Mouse (Mus musculus): ENCODE measurements around the gene Nme6. TPM values are rescaled to one million over a fixed set of nuclear protein-coding genes. Genes with fewer than 3 reads are reported as not detected.
A peak's percentile ranks its signal among the peaks of the same experiment; 100 is the strongest.
"Not testable (repeated sequence)": the region's sequence is repeated elsewhere in the genome, so short reads cannot be mapped to it uniquely, and the experiment has no call there.

Gene Nme6
- polyA plus RNA-seq (2012; ENCODE audit: insufficient read depth, low replicate concordance): 6.4 and 9.2 TPM in 2 replicates

DNA sequence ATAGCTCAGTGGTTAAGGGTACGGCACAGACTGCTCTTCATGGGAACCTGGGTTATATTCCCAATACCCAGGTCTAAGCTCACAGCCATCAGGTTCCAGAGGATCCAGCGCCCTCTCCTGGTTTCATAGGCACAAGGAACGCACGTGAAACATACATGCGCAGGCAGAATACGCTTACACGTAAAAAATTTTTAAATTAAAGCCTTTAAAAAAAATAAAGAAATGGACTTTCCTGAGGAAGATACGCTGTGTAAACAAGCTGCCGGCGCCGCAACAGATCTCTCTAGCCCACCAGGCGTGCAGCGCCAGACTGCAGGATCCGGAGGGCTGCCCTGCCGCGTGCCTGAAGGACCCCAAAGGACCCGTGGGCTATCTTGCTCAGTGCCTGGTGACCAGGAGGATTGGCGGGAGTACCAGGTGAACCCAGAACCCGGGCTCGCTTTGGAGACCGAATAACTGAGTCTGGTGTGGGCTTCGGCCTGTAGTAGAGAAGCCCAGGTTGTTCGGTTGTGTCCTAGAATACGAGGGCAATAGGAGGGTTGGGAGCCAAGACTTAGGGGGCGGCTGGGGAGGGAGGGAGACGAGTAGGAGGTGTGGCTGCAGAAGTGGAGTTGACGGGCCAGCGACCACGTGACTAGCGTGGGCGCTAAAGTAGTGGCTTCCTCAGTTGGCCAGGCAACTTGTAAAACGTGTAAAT, at the start of gene Nme6:
Nme6 (plus strand) TSS at position 359 of the 697 bp plus-strand sequence.
- H3K4me3 ChIP-seq (replicated peaks): peak within 1 kb of the TSS; percentile 95
- H3K9me3 ChIP-seq: no peaks in the 10 kb centered on the region
- H3K27me3 ChIP-seq (replicated peaks): no peaks in the 10 kb centered on the region
- peaks cover 13% of the 10 kb centered on the region for H3K4me1 ChIP-seq
- H3K36me3 ChIP-seq (replicated peaks; ENCODE audit: low read length): peaks cover 8% of the 10 kb centered on the region
- TF ChIP-seq GATA1 (IDR thresholded peaks at IDR 0.05; ENCODE audit: borderline replicate concordance, low read length) (no peak), FLI1 (IDR thresholded peaks at IDR 0.05; ENCODE audit: low read length) (no peak)

DNA sequence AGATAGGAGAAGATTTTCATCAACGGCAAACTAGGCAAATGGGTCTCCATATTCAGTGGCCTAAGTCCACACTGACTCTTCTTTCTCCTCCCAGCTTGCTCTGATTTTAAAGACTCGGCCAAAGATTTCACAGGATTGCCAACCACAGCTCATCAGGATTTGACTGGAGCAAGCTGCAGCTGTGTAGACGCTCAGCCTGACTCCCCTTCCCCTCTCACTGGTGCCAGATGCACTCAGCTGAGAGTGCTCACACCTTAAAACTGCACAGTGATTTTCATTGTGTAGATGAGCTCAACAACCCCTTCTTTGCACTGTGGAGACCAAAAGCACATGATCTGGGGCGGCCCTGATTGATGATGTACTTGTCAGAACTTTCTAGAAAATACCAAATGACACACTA, 42.0 kb upstream of the Nme6 start, which contains the start of gene Fbxw27:
Fbxw27 (minus strand) TSS at position 101 of the 400 bp plus-strand sequence.
- not testable (repeated sequence) for H3K27me3 ChIP-seq (replicated peaks); H3K4me1 ChIP-seq; H3K9me3 ChIP-seq; H3K4me3 ChIP-seq (replicated peaks); H3K36me3 ChIP-seq (replicated peaks; ENCODE audit: low read length)

- Histone ChIP-seq H3K4me1 (no peaks in the 10 kb centered on the region), H3K36me3 (replicated peaks; ENCODE audit: low read length) (no peaks in the 10 kb centered on the region), H3K4me3 (replicated peaks) (no peak overlapping the region), H3K27me3 (replicated peaks) (no peaks in the 10 kb centered on the region), H3K9me3 (0 out of 2 replicates have a peak, but pooled peaks cover 5% of the 10 kb centered on the region)
- TF ChIP-seq GATA1 (IDR thresholded peaks at IDR 0.05; ENCODE audit: borderline replicate concordance, low read length) (no peak), FLI1 (IDR thresholded peaks at IDR 0.05; ENCODE audit: low read length) (no peak)
These were observed 37.3 kb upstream of the Nme6 start for GRCm38 (mm10) chr9:109795221-109795620.

DNA sequence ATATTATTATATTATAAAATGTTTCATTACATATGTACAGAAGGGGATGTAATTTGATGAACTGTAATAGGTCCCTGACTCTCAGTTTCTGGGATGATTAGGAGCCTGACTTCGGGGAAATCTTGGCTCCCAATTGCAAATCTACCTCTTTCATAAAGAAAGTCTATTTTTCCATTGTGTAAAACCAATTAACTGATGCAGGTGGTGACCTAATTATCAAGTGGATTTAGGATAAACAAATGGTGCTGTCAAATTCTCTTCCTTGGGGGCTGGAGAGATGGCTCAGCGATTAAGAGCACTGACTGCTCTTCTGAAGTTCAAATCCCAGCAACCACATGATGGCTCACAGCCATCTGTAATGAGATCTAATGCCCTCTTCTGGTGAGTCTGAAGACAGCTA, 36.7 kb upstream of the Nme6 start:
- Histone ChIP-seq H3K4me1 (no peaks in the 10 kb centered on the region), H3K36me3 (replicated peaks; ENCODE audit: low read length) (no peaks in the 10 kb centered on the region), H3K9me3 (0 out of 2 replicates have a peak, but pooled peaks cover 5% of the 10 kb centered on the region), H3K4me3 (replicated peaks) (no peak overlapping the region), H3K27me3 (replicated peaks) (no peaks in the 10 kb centered on the region)
- TF ChIP-seq FLI1 (IDR thresholded peaks at IDR 0.05; ENCODE audit: low read length) (no peak), GATA1 (IDR thresholded peaks at IDR 0.05; ENCODE audit: borderline replicate concordance, low read length) (no peak)

DNA sequence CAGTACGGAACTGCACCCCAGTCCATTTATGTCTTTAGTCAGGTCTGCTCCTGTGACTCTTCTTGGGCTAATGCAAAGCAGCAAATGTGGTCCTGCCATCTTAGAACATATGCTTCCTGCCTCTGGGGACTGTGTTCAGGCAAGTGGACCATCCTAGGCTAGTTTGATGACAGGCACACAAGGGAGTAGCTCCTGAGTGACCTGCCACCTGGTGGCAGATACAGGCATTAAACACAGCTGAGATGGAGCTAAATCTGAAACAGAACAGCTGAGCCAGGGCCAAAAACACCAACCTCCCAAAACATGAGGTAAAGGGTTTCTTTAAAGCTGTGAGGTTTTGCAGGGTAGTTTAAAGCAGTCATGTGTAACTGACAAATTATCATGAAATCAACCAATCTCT, 34.5 kb upstream of the Nme6 start:
- H3K4me1 ChIP-seq: no peaks in the 10 kb centered on the region
- TF ChIP-seq FLI1 (IDR thresholded peaks at IDR 0.05; ENCODE audit: low read length): no peak
- no peak for TF ChIP-seq GATA1 (IDR thresholded peaks at IDR 0.05; ENCODE audit: borderline replicate concordance, low read length)
- H3K36me3 ChIP-seq (replicated peaks; ENCODE audit: low read length): no peaks in the 10 kb centered on the region
- 0 out of 2 replicates have a peak, but pooled peaks cover 5% of the 10 kb centered on the region for H3K9me3 ChIP-seq
- no peak overlapping the region for H3K4me3 ChIP-seq (replicated peaks)
- no peaks in the 10 kb centered on the region for H3K27me3 ChIP-seq (replicated peaks)

- not testable (repeated sequence) for H3K36me3 ChIP-seq (replicated peaks; ENCODE audit: low read length); H3K4me1 ChIP-seq; H3K27me3 ChIP-seq (replicated peaks); H3K4me3 ChIP-seq (replicated peaks)
- peaks cover 10% of the 10 kb centered on the region for H3K9me3 ChIP-seq
These were observed 27.0 kb upstream of the Nme6 start for GRCm38 (mm10) chr9:109805596-109805995.

- Histone ChIP-seq H3K4me3 (replicated peaks) (no peak overlapping the region), H3K9me3 (peaks cover 10% of the 10 kb centered on the region), H3K4me1 (no peaks in the 10 kb centered on the region), H3K27me3 (replicated peaks) (peaks cover 3% of the 10 kb centered on the region), H3K36me3 (replicated peaks; ENCODE audit: low read length) (no peaks in the 10 kb centered on the region)
- no peak for TF ChIP-seq GATA1 (IDR thresholded peaks at IDR 0.05; ENCODE audit: borderline replicate concordance, low read length)
- no peak for TF ChIP-seq FLI1 (IDR thresholded peaks at IDR 0.05; ENCODE audit: low read length)
These were observed 26.3 kb upstream of the Nme6 start for GRCm38 (mm10) chr9:109806260-109806659.

GRCm38 (mm10) chr9:109806695-109807293, 25.8 kb upstream of the Nme6 start:
- H3K27me3 ChIP-seq (replicated peaks): peaks cover 3% of the 10 kb centered on the region
- peaks cover 10% of the 10 kb centered on the region for H3K9me3 ChIP-seq
- TF ChIP-seq GATA1 (IDR thresholded peaks at IDR 0.05; ENCODE audit: borderline replicate concordance, low read length): no peak
- no peak for TF ChIP-seq FLI1 (IDR thresholded peaks at IDR 0.05; ENCODE audit: low read length)
- H3K4me3 ChIP-seq (replicated peaks): no peak overlapping the region
- no peaks in the 10 kb centered on the region for H3K36me3 ChIP-seq (replicated peaks; ENCODE audit: low read length)
- no peaks in the 10 kb centered on the region for H3K4me1 ChIP-seq

DNA sequence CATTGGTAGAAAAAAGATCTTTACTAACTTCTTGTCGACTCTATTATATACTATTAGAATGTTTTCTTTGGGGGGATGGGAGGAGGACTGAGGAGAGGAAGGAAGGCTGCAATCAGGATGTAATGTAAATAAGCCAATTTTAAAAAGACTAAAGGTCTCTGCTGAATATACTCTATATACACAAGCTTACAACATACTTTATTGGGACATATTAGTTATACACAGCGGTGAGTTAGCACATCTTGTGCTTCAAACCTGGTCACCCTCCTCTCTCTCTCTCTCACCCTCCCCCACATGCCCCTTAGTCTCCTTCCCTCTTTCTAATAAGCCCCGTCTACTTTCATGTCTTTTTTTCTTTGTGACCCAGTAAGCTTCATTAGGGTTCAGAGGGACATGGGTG, 24.7 kb upstream of the Nme6 start:
- H3K36me3 ChIP-seq (replicated peaks; ENCODE audit: low read length): no peaks in the 10 kb centered on the region
- no peak for TF ChIP-seq FLI1 (IDR thresholded peaks at IDR 0.05; ENCODE audit: low read length)
- TF ChIP-seq GATA1 (IDR thresholded peaks at IDR 0.05; ENCODE audit: borderline replicate concordance, low read length): no peak
- H3K4me3 ChIP-seq (replicated peaks): no peak overlapping the region
- peaks cover 10% of the 10 kb centered on the region for H3K9me3 ChIP-seq
- H3K27me3 ChIP-seq (replicated peaks): peaks cover 3% of the 10 kb centered on the region
- no peaks in the 10 kb centered on the region for H3K4me1 ChIP-seq

- H3K36me3 ChIP-seq (replicated peaks; ENCODE audit: low read length): no peaks in the 10 kb centered on the region
- no peaks in the 10 kb centered on the region for H3K9me3 ChIP-seq
- peaks cover 10% of the 10 kb centered on the region for H3K27me3 ChIP-seq (replicated peaks)
- no peak within 1 kb of the TSS for H3K4me3 ChIP-seq (replicated peaks)
- TF ChIP-seq GATA1 (IDR thresholded peaks at IDR 0.05; ENCODE audit: borderline replicate concordance, low read length): no peak
- TF ChIP-seq FLI1 (IDR thresholded peaks at IDR 0.05; ENCODE audit: low read length): no peak
- H3K4me1 ChIP-seq: peaks cover 5% of the 10 kb centered on the region
These were observed 20.6 kb upstream of the Nme6 start, which contains the start of gene Spink8 for GRCm38 (mm10) chr9:109811980-109812379. Gene Spink8, plus strand, starts transcription at chr9:109812280.

Data from megakaryocyte, embryonic 14.5 days (primary cell).